Mouse (Mus musculus) small intestine, adult 2 months (tissue): Measurements from ENCODE around the gene Cdh20. TPM values are rescaled to one million over a fixed set of nuclear protein-coding genes. Genes with fewer than 3 reads are reported as not detected.

Source experiments
- H3K27ac ChIP-seq: fragments of 200-500 bp; 2 replicates; pipeline ENCODE4 v1.5.1; 2012; ENCODE audit warnings: low read depth, low read length, control low read depth, inconsistent platforms; ENCODE audit not compliant: insufficient read depth
- H3K27me3 ChIP-seq: fragments of 200-500 bp; 2 replicates; pipeline ENCODE4 v1.6.1; 2012; ENCODE audit warnings: mild to moderate bottlenecking, moderate library complexity, low read length, inconsistent platforms; ENCODE audit not compliant: control insufficient read depth, insufficient read depth
- H3K36me3 ChIP-seq: fragments of 200-500 bp; 2 replicates; pipeline ENCODE4 v1.6.1; 2012; ENCODE audit warnings: mild to moderate bottlenecking, low read length, control low read depth, inconsistent platforms; ENCODE audit not compliant: control insufficient read depth, insufficient read depth
- H3K4me1 ChIP-seq: fragments of 200-500 bp; 2 replicates; pipeline ENCODE4 v1.6.1; 2012; ENCODE audit warnings: low read length, inconsistent platforms, mixed read lengths; ENCODE audit not compliant: control insufficient read depth, insufficient read depth, insufficient read length
- H3K4me3 ChIP-seq: fragments of 200-500 bp; 2 replicates; pipeline ENCODE4 v1.5.1; 2012; ENCODE audit warnings: low read depth, mild to moderate bottlenecking, control low read depth, inconsistent platforms, low read length, moderate library complexity
- CTCF ChIP-seq: fragments of 200-500 bp; IDR thresholded peaks from 2 replicates; pipeline ENCODE4 v1.5.1; 2012; ENCODE audit warnings: low read depth, mild to moderate bottlenecking, control low read depth, inconsistent platforms, low read length, moderate library complexity, mixed read lengths; ENCODE audit not compliant: insufficient replicate concordance, insufficient read length; ENCODE audit errors: extremely low read depth
- POLR2A ChIP-seq: fragments of 200-500 bp; IDR thresholded peaks from 2 replicates; pipeline ENCODE4 v1.6.1; 2012; ENCODE audit warnings: low read depth, mild to moderate bottlenecking, control low read depth, inconsistent platforms, low read length, moderate library complexity
- WGBS: fragments of 180-500 bp; shearing (Covaris S2); methylation state at CpG from one replicate; pipeline ENCODE4 v1.1.7; 2018; 5-methylcytosine and 5-hydroxymethylcytosine counted together
- polyA plus RNA-seq: library from polyadenylated mRNA; depleted of rRNA; stranded (reverse); fragments of >200 nt; gene quantifications from 2 replicates; pipeline ENCODE4 v1.2.3, GENCODE M21; 2012

The Cdh20 gene
- polyA plus RNA-seq, 1 experiment, result 0.32 TPM

- no peaks in the 10 kb centered on the region for H3K4me1 ChIP-seq
- TF ChIP-seq POLR2A, result no peak
- no peak for TF ChIP-seq CTCF
- no peaks in the 10 kb centered on the region for H3K27me3 ChIP-seq
- WGBS, result 77% methylated on average over 2 of the region's 2 CpGs
- no peak overlapping the region for H3K4me3 ChIP-seq
- H3K36me3 ChIP-seq, result no peaks in the 10 kb centered on the region
- no peak overlapping the region for H3K27ac ChIP-seq
These were observed 4.9 kb downstream of the Cdh20 start for GRCm38 (mm10) chr1:104773207-104773606.

GRCm38 (mm10) chr1:104793488-104793887 is 25.2 kb downstream of the Cdh20 start:
- 84% methylated on average over 3 of the region's 3 CpGs for WGBS
- no peaks in the 10 kb centered on the region for H3K27me3 ChIP-seq
- H3K27ac ChIP-seq, result no peak overlapping the region
- no peaks in the 10 kb centered on the region for H3K4me1 ChIP-seq
- no peak overlapping the region for H3K4me3 ChIP-seq
- TF ChIP-seq CTCF (no peak), POLR2A (no peak)
- no peaks in the 10 kb centered on the region for H3K36me3 ChIP-seq

DNA sequence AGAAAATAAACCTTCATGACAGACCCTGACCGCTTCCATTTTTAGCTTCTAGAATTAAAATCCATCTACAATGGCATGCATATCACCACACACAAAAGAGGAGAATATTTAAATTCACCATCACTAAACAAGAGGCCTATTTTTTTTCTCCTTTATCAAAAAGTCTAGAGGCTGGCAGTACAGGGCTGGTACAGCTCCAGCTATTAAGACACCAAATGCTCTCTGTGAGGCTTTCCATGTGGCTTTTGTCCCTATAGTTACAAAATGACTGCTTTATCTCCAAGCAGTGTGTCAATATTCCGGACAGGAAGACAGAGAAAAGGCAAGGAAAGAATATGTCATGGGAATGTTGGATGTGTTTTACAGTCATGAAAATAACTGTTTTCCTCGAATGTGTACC is 27.8 kb downstream of the Cdh20 start:
- H3K36me3 ChIP-seq, result no peaks in the 10 kb centered on the region
- H3K27me3 ChIP-seq, result no peaks in the 10 kb centered on the region
- H3K4me3 ChIP-seq, result no peak overlapping the region
- no peak overlapping the region for H3K27ac ChIP-seq
- 57% methylated on average over 3 of the region's 3 CpGs for WGBS
- no peaks in the 10 kb centered on the region for H3K4me1 ChIP-seq
- TF ChIP-seq POLR2A, result no peak

DNA sequence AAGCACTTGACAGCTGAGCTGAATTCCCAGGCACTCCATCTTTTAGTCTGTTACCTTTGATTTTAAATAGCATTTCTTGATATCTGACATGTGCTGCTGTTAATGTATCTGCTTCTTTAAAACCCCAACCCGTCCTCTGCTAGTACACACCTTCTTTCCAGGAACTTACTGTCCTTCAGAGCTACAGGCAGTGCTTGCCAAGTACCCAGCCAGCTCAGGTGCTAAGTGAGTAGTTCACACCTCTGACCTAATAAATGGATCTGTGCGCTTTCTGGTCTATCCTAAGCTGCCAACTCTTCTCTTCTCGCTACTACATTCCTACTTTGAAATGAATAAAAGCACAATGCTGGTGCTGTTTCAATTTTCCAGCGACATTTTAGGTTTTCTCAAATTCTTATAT is 28.8 kb downstream of the Cdh20 start:
- no peaks in the 10 kb centered on the region for H3K36me3 ChIP-seq
- no peak overlapping the region for H3K4me3 ChIP-seq
- no peak overlapping the region for H3K27ac ChIP-seq
- no peak for TF ChIP-seq POLR2A
- TF ChIP-seq CTCF, result no peak
- H3K27me3 ChIP-seq, result no peaks in the 10 kb centered on the region
- 54% methylated on average over 4 of the region's 4 CpGs for WGBS
- H3K4me1 ChIP-seq, result no peaks in the 10 kb centered on the region

DNA sequence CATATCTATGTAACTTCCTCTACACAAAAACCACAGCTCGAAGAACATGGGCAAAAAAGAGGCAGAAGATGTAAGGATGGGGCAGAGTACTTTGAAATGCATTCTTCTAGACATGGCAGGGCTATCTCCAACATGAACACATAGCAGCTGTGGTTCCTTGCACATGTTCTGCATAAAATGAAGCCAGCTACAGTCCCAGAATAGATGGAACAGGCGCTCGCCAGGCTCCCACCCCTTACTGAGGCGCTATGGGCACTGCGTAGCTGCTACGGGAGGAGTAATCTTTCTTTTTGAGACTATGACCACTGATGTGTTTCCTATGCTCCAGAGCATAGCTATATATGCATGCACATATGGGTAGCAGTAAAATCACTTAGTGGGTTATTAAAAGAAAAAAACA is 36.4 kb downstream of the Cdh20 start:
- no peak overlapping the region for H3K27ac ChIP-seq
- no peaks in the 10 kb centered on the region for H3K36me3 ChIP-seq
- TF ChIP-seq CTCF (no peak), POLR2A (no peak)
- H3K4me3 ChIP-seq, result no peak overlapping the region
- 85% methylated on average over 6 of the region's 6 CpGs for WGBS
- H3K4me1 ChIP-seq, result no peaks in the 10 kb centered on the region
- H3K27me3 ChIP-seq, result no peaks in the 10 kb centered on the region

- H3K4me1 ChIP-seq, result no peaks in the 10 kb centered on the region
- WGBS, result 87% methylated on average over 2 of the region's 2 CpGs
- H3K36me3 ChIP-seq, result no peaks in the 10 kb centered on the region
- TF ChIP-seq POLR2A (no peak), CTCF (no peak)
- H3K27me3 ChIP-seq, result no peaks in the 10 kb centered on the region
- H3K27ac ChIP-seq, result no peak overlapping the region
- H3K4me3 ChIP-seq, result no peak overlapping the region
These were observed 38.9 kb downstream of the Cdh20 start for GRCm38 (mm10) chr1:104807214-104807613.

GRCm38 (mm10) chr1:104817510-104817909 is 49.2 kb downstream of the Cdh20 start:
- Histone ChIP-seq H3K4me1 (no peaks in the 10 kb centered on the region), H3K27ac (no peak overlapping the region), H3K27me3 (no peaks in the 10 kb centered on the region), H3K36me3 (no peaks in the 10 kb centered on the region), H3K4me3 (no peak overlapping the region)
- no peak for TF ChIP-seq POLR2A
- no peak for TF ChIP-seq CTCF
- WGBS, result 61% methylated on average over 2 of the region's 2 CpGs

DNA sequence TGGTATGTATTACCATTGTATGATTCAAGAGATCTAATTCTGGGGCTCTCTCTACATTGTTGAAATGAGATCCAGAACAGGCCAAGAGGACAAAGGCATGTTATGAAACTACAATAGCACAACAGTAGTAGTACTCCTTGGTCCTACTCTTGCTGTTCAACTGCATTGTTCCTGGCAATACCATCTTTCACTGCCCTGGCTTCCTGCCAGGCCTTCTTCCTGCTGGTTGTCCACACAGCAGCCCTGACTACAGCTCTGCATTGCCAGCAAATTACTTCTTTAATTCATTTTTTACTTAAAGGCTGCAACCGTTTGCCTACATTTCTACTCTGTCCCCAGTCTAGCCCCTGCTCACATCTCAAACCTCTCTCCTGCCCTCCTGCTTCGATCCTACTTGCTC is 59.8 kb downstream of the Cdh20 start:
- WGBS, result 89% methylated on average over 2 of the region's 2 CpGs
- Histone ChIP-seq H3K27me3 (no peaks in the 10 kb centered on the region), H3K27ac (no peak overlapping the region), H3K4me1 (no peaks in the 10 kb centered on the region), H3K36me3 (no peaks in the 10 kb centered on the region), H3K4me3 (no peak overlapping the region)
- TF ChIP-seq POLR2A, result no peak
- no peak for TF ChIP-seq CTCF
